Mouse (Mus musculus): ENCODE data around the gene E030030I06Rik.
"Not testable (repeated sequence)": the region's sequence is repeated elsewhere in the genome, so short reads cannot be mapped to it uniquely, and the experiment has no call there.

E030030I06Rik gene

GRCm38 (mm10) chr10:22151863-22152640 is 3.0 kb upstream of the E030030I06Rik start:
- DNase-seq (ENCODE audit: low spot score in 2 of 2), result not testable (repeated sequence)

DNA sequence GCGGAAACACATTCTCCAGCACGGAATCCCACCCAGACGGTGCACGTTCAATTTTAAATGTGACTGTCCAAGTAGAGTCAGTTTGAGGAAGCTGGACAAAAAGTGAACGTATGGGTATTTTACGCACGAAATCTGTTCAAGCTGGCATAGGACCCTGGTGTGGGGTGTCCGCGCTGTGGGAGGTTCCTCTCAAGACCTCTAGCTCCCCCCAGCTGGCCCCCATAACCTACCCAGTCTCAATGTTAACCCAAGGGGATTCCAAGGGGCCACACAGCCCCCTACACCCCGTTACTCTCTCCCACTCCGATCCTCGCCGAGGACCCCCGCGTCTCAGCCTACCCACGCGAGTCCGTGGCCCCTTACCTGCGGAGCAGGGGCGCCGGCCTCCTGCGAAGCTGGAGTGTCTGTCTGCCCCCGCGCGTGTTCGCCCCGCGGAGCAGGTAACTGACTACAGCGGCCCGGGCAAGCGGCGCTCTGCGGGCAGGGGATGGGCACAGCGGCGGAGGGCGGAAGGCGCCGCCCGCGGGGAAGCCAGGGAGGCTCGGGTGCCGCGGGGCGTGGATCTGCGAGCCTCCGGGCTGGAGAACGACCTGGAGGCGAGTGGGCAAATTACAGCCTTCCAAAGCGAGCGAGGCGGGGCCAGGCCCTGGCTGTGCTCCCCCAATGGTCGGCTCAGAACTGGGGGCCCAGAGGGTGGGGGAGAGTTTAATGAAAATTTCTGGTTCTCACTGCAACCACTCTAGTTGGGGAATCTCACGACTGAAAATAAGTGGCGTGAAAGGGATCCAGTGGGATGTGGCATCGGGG is 2.2 kb upstream of the E030030I06Rik start:
- not testable (repeated sequence) for DNase-seq (ENCODE audit: low spot score in 2 of 2)

DNA sequence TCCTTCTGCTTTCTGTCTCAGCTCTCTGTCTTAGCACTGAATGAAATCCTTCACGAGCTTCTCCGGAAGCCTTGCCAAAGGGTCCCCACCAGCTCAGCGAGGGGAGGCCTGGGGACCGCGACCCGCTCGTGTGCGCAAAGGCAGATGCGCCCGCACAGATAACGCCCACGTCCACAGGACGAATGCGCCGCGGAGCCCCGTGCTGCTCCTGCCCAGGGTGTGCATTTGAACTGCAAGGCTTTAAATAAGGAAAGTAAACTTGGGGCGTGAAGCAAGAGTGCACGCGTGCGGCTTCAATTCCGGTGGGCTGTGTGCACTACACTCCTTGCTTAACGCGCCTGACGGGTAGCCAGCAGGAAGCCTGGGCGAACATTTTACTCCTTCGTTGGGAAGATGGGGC is 1.5 kb upstream of the E030030I06Rik start:
- DNase-seq (ENCODE audit: low spot score in 2 of 2), result no peak

GRCm38 (mm10) chr10:22149691-22150465 is 808 bp upstream of the E030030I06Rik start:
- no peak for DNase-seq (ENCODE audit: low spot score in 2 of 2)

DNA sequence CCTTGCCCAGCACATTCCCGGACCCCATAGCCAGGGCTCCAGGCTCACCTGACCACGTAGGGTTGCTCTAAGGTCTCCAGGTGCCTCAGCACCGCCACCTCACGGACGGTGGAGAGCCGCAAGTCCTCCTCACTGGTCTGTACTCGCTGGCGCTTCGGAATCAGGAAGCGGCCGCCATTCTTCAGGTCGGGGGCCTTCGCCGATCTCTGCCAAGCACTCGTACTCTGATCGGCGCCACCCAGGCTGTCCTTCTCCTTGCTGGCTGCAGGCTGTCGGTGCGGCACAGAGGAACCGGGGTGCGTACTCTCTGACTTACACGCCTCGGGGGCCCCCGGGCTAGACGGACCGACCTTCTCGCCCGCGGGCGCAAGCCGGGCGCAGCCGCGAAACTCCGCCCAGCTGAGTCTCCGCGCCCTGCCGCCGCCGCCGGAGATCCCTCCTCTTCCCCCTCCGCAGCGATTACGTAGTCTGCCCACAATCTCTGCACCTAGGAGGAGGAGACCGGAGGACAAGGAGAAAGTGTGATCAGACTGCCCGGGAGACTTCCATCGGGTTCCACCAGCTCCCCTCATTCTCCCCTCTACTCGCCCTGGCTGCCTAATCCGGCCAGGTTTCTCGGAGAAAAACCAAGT is 513 bp downstream of the E030030I06Rik start:
- DNase-seq (ENCODE audit: low spot score in 2 of 2), result peak; percentile 67 to 68

DNA sequence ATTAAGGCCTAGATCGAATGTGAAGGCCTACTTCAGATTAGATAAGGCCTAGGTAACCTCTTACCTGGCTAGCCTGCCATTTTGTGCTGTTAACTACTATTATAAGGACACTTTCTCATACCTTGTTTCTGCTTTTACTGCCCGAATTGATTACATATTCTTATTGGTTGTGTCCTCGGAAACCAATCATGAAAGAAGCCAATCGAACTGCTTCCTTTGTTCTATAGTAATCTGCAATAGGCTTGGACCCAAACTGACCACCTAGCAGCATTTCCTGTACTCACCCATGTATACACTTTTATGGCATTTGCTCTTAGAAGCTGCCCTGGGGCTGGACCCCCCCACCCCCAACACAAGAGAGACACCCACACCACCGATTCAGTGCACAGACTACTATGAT is 6.1 kb downstream of the E030030I06Rik start:
- no peak for DNase-seq (ENCODE audit: low spot score in 2 of 2)

DNA sequence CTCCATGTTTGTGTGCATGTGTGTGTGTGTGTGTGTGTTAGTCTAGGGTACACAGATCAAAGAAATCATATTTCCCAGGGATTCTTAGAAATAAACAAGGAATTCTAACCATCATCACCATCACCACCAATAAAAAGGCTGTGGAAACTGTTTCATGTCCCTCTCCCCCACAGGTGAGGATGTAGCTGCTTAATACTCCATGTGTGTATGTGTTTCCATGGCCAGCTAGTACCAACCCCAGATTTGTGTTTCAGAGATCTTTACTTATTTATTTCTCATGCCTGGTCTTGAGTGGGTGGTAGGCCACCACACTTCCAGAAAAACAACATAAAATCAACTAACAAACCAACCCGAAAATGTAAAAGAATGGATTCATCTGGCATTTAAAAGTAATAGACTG is 6.9 kb downstream of the E030030I06Rik start:
- DNase-seq (ENCODE audit: low spot score in 2 of 2), result peak in 1 of 2 experiments; percentile 79

GRCm38 (mm10) chr10:22140665-22141280 is 8.3 kb downstream of the E030030I06Rik start:
- DNase-seq (ENCODE audit: low spot score in 2 of 2), result peak; percentile 72 to 75

GRCm38 (mm10) chr10:22074531-22074930 is 74.5 kb downstream of the E030030I06Rik start:
- no peak for DNase-seq (ENCODE audit: low spot score in 2 of 2)

DNA sequence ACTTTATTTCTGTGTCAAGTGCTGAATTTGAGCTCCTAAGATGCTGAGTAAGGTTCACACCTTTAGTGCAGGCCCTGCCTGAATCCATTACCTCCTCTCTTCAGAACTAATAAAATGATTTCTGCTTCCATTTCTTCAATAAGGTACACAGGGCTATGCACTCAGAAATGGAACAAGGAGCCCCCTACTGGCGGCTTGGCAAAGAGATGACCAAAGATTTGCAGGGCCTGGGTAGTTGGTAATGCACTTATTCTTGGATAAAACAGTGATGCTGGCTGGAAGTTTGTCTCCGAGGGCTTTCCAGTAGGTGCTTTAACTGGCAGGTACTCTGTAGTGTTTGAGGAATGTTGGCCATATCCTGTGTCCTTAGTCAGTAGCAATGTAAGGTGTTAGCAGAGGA is 76.3 kb downstream of the E030030I06Rik start:
- no peak for DNase-seq (ENCODE audit: low spot score in 2 of 2)

DNA sequence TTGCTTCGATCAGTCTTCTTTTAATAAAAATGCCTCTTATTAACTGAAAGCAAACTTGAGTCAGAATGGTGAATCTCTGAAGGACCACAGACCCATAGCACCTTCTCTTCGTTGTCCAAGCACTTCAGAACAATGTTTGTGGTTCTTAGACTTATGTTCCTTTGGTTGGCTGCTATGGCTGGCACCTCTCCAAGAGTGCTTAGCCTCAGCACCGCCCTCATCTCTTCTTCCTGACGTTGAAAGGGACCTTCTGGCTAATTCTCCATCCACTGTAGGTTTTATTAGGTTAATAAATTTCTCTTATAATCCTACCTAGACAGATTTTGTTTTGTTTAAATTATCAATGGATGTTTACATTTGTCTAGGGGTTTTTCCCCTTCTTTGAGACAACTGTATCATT is 78.5 kb downstream of the E030030I06Rik start:
- DNase-seq (ENCODE audit: low spot score in 2 of 2), result no peak

GRCm38 (mm10) chr10:22070168-22070567 is 78.9 kb downstream of the E030030I06Rik start:
- DNase-seq (ENCODE audit: low spot score in 2 of 2), result no peak

DNA sequence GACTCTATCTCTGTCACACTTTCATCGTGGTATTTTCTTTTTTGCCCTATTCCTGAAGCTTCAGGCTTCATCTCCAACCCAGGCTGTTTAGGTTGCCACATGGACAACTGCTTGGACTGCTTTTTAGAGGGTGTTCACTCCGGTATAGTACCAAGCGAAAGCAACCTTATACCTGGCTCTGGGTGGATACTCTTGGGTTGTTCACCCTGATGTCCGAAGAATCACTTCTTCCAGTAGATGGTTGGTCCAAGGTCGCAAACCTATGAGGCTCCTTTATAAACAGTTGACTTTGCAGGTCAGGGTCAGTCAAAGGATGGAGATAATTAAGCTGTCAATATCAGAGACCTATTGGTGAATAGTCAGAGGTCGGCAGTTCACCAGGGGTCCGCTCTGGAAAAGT is 81.1 kb downstream of the E030030I06Rik start, which contains the start of gene 4930444G20Rik:
Gene 4930444G20Rik (minus strand): TSS at position 101 of the 400 bp plus-strand sequence.
- not testable (repeated sequence) for DNase-seq (ENCODE audit: low spot score in 2 of 2)

Data from urinary bladder, postnatal 4 days (tissue).